Mouse (Mus musculus) bone marrow, adult 2 months (tissue): Measurements from ENCODE around the gene Il11ra1.

Source experiments
- CTCF ChIP-seq: fragments of 200-500 bp; IDR thresholded peaks from 2 replicates; pipeline ENCODE4 v1.5.1; 2011; ENCODE audit warnings: low read length, control low read depth; ENCODE audit not compliant: control insufficient read depth, insufficient read depth
- POLR2A ChIP-seq: fragments of 200-500 bp; IDR thresholded peaks from 2 replicates; pipeline ENCODE4 v1.6.1; 2011; ENCODE audit warnings: low read depth, mild to moderate bottlenecking, control low read depth, low read length, borderline replicate concordance; ENCODE audit not compliant: control insufficient read depth

DNA sequence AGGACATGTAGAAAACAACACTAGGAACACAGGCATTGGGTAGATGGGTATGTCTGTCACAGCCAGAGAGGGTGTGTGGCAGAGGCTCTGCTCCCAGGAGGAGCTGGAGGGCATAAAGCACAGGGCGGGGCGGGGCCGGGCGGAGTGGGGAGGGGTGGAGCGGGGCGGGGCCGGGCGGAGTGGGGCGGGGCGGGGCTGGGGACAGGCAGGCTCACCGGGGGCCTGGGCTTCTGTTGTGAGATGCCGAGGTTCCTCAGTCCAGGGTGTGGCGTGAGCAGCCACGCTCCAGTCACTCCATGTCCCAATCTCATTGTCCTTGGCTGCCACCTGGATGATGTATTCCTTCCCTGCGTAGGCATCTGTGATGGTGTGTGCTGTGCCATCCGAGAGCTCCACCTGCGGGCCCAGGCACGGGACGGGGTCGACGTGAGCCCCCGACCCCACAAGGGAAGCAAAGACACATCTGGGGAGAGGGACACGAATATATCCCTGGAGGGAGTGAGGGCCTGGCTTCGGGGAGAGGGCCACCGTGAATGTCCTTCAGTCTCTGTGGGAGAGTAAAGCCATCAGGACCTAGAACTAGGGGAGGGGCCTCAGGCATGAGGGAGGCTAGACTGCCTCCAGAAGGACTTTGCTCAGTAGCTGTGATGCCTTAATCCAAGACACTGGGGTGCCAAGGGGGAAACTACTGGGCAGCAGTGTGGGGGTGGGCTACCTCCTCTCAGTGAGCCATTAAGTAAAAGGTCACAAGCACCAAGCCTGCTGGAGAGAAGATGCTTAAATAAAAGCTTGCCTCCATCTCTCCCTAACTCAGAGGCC, 41.0 kb upstream of the Il11ra1 start:
- no peak for TF ChIP-seq POLR2A
- TF ChIP-seq CTCF, result no peak
